Mouse (Mus musculus) thymus, adult 18-20 months (tissue): Measurements from ENCODE around the gene Gm38393.

Source experiments
- DNase-seq, 2 experiments: peaks; one replicate each; pipeline ENCODE4 v3.0.0; 2022; ENCODE audit warnings: mixed read lengths in 2 of 2

Gm38393 gene

DNA sequence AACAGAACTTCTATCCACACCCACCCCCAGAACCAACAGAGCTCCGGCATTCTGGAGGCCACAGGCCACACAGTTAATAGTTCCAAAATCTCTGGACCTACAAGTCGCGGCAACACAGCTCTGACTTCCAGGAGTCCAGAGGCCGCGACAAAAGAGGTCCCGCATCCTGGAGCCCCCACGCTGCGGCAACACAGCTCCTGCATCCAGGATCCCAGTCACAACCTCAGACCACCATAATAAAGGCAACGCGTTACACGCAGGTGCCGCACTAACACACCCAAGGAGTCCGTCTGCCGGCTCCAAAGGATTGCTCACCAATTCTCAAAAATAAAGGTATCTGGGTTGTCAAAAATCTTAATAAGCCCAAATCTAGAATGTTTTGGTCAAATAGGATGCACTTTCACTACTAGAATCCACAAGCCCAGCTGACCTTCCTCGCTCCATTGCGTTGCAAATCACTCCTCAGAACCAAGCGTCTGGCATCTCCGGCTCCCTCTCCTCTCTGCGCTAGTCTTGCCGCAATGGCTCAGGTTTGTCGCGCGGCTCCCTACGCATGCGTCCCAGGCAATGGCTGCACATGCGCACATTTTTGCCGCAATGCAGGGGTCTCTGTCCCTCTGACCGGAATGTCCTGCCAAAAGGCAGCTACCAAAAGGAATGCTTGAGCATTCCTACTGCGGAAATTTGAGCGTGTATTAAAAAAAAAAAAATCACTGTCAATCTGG is at the start of gene Gm38393, which contains the start of gene Snurf:
Gene Gm38393 (minus strand): TSS at position 459 of the 725 bp plus-strand sequence.
Gene Snurf (minus strand): TSS at position 444 of the 725 bp plus-strand sequence.
- no peak for DNase-seq

- DNase-seq = no peak
Measured at GRCm38 (mm10) chr7:60047481-60048201, 42.8 kb upstream of the Gm38393 start.

GRCm38 (mm10) chr7:60013186-60013585 is 8.3 kb upstream of the Gm38393 start:
- DNase-seq = no peak

DNA sequence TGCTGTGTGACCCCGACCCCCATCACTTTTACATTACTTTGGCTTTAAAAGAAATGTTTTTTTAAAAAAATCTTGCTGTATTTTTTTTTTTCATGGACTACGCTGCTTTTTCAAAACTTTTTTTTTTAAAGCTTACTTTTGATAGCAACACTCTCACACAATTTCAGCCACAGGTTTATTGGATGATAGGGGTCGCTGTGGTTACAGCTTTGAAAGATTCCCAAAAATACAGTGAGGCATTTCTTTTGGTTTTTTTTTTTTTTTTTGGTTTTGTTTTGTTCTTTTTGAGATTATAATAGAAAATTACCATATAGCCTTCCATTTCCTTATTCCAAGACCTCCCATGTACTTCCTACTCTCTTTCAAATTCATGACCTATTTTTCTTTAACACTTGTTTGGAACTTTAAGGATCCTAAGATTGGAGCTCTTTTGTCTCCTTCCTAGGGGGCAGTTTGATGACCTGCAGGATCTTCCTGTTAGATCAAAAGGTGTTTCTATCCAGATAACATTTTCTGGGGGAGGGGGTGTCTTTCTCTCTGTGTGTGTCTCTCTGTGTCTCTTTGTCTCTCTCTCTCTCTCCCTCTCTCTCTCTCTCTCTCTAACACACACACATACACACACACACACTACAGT is 3.0 kb upstream of the Gm38393 start:
- no peak for DNase-seq

DNA sequence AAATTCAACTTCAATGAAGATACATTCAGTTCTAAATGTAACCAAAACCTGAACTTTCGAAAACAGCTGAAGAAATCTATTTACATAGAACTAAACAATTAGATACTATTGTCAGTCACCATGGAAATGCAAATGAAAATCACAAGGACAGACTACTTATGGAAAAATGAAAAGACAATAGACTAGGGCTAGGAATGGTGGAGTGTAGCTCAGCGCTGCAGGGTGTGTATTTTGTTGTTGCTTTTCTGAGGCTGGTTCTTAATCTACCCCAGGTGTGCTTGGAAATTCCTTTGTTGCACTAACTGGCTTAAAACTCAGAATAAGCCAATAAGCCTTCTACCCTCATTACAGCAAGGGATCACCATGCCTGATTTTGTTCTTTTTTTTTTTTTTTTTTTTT is 1.4 kb upstream of the Gm38393 start:
- no peak for DNase-seq

DNA sequence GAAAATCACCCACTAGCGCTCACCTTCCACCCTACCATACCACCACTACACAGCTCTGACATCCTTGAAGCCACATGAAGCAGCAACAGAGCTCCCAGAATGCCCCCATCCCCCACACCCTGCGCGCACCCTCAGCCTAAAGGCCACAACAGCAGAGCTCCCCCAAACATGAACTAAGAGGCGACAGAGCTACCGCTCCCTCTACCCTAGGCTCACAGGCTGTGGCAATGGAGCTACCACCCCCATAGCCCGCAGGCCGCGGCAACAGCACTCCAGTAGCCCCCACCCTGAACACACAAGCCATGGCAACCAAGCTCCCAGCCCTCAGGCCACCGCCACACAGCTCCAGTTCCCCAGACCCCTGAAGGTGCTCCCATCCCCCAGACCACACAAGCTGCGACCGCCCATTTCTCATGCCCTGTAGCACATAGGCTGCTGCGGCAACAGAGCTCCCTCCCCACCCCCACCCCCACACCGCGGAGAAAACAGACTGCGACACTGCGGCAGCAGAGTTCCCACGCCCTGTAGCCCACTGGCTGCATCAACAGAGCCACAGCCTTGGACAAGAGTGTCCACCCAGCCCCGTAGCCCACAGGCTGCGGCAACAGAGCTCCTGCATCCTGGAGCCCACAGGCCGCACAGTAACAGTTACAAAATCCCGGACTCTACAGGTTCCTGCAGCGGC is 801 bp downstream of the Gm38393 start:
- DNase-seq = no peak

GRCm38 (mm10) chr7:60003006-60003865 is 1.6 kb downstream of the Gm38393 start:
- DNase-seq = no peak

GRCm38 (mm10) chr7:59978646-59979045 is 26.2 kb downstream of the Gm38393 start:
- no peak for DNase-seq
